Mouse (Mus musculus): ENCODE results near the gene Sdhaf1.
A peak's percentile ranks its signal among the peaks of the same experiment; 100 is the strongest.

The Sdhaf1 gene

GRCm38 (mm10) chr7:30325364-30325763 lies 1.7 kb upstream of the Sdhaf1 start:
- DNase-seq (ENCODE audit: low spot score): peak; percentile 50

GRCm38 (mm10) chr7:30324300-30324944 lies 727 bp upstream of the Sdhaf1 start:
- no peak for DNase-seq (ENCODE audit: low spot score)

GRCm38 (mm10) chr7:30322865-30323264 lies 830 bp downstream of the Sdhaf1 start:
- DNase-seq (ENCODE audit: low spot score): peak; percentile 17

- peak; percentile 88 for DNase-seq (ENCODE audit: low spot score)
Measured at GRCm38 (mm10) chr7:30322285-30322667, 1.4 kb downstream of the Sdhaf1 start.

GRCm38 (mm10) chr7:30321539-30322284 lies 2.0 kb downstream of the Sdhaf1 start, which contains the start of gene E130208F15Rik:
TSS of gene E130208F15Rik (plus strand) at chr7:30321740.
- DNase-seq (ENCODE audit: low spot score): peak; percentile 53

GRCm38 (mm10) chr7:30320946-30321345 lies 2.7 kb downstream of the Sdhaf1 start:
- DNase-seq (ENCODE audit: low spot score): no peak

- no peak for DNase-seq (ENCODE audit: low spot score)
Measured at GRCm38 (mm10) chr7:30318142-30318541, 5.6 kb downstream of the Sdhaf1 start.

GRCm38 (mm10) chr7:30315559-30316529 lies 7.9 kb downstream of the Sdhaf1 start:
- no peak for DNase-seq (ENCODE audit: low spot score)

- DNase-seq (ENCODE audit: low spot score): no peak
Measured at GRCm38 (mm10) chr7:30314721-30315155, 9.0 kb downstream of the Sdhaf1 start, which contains the start of gene Syne4. TSS of gene Syne4 (plus strand) at chr7:30314807.

- no peak for DNase-seq (ENCODE audit: low spot score)
Measured at GRCm38 (mm10) chr7:30313666-30314320, 9.9 kb downstream of the Sdhaf1 start.

GRCm38 (mm10) chr7:30310136-30310535 lies 13.6 kb downstream of the Sdhaf1 start:
- no peak for DNase-seq (ENCODE audit: low spot score)

GRCm38 (mm10) chr7:30309395-30310129 lies 14.1 kb downstream of the Sdhaf1 start:
- DNase-seq (ENCODE audit: low spot score): no peak

- peak; percentile 76 for DNase-seq (ENCODE audit: low spot score)
Measured at GRCm38 (mm10) chr7:30308076-30309005, 15.4 kb downstream of the Sdhaf1 start, which contains the start of gene Alkbh6. TSS of gene Alkbh6 (plus strand) at chr7:30308717.

- DNase-seq (ENCODE audit: low spot score): no peak
Measured at GRCm38 (mm10) chr7:30306083-30306779, 17.5 kb downstream of the Sdhaf1 start.

GRCm38 (mm10) chr7:30300914-30301313 lies 22.8 kb downstream of the Sdhaf1 start:
- peak; percentile 42 for DNase-seq (ENCODE audit: low spot score)

- no peak for DNase-seq (ENCODE audit: low spot score)
Measured at GRCm38 (mm10) chr7:30297266-30297665, 26.4 kb downstream of the Sdhaf1 start.

GRCm38 (mm10) chr7:30296816-30297215 lies 26.9 kb downstream of the Sdhaf1 start:
- DNase-seq (ENCODE audit: low spot score): no peak

- DNase-seq (ENCODE audit: low spot score): no peak
Measured at GRCm38 (mm10) chr7:30295103-30295502, 28.6 kb downstream of the Sdhaf1 start.

- DNase-seq (ENCODE audit: low spot score): no peak
Measured at GRCm38 (mm10) chr7:30294296-30294695, 29.4 kb downstream of the Sdhaf1 start.
